Mouse (Mus musculus): Measurements from ENCODE around the gene Desi1. TPM values are rescaled to one million over a fixed set of nuclear protein-coding genes. Genes with fewer than 3 reads are reported as not detected.

Desi1 gene
- 30.2 and 30.9 TPM in 2 replicates for polyA plus RNA-seq (2015; fragmentation: Nextera tagmentation; extraction: Ambion mirVana)

GRCm38 (mm10) chr15:82033762-82034161 is at the start of gene Desi1:
Gene Desi1, minus strand, starts transcription at chr15:82033862.
- Histone ChIP-seq H3K9ac (no peak within 1 kb of the TSS), H3K36me3 (peaks cover 84% of the 10 kb centered on the region), H3K4me3 (no peak within 1 kb of the TSS), H3K4me2 (no peak within 1 kb of the TSS), H3K27ac (no peak within 1 kb of the TSS), H3K4me1 (no peaks in the 10 kb centered on the region), H3K27me3 (no peaks in the 10 kb centered on the region), H3K9me3 (no peaks in the 10 kb centered on the region)
- WGBS: 92% methylated on average over 4 of the region's 4 CpGs
- ATAC-seq (ENCODE audit: insufficient number of reproducible peaks, low FRiP score, low TSS enrichment, low read depth): no peak

GRCm38 (mm10) chr15:82081161-82081560 is 47.5 kb upstream of the Desi1 start:
- H3K9ac ChIP-seq: no peak overlapping the region
- no peak overlapping the region for H3K4me3 ChIP-seq
- no peak for ATAC-seq (ENCODE audit: insufficient number of reproducible peaks, low FRiP score, low TSS enrichment, low read depth)
- H3K27ac ChIP-seq: no peak overlapping the region
- H3K4me1 ChIP-seq: no peaks in the 10 kb centered on the region
- H3K36me3 ChIP-seq: no peaks in the 10 kb centered on the region
- H3K27me3 ChIP-seq: no peaks in the 10 kb centered on the region
- H3K9me3 ChIP-seq: no peaks in the 10 kb centered on the region
- WGBS: 34% methylated on average over 7 of the region's 7 CpGs
- H3K4me2 ChIP-seq: no peak overlapping the region

GRCm38 (mm10) chr15:82079883-82080282 is 46.2 kb upstream of the Desi1 start:
- H3K9ac ChIP-seq: no peak overlapping the region
- no peaks in the 10 kb centered on the region for H3K27me3 ChIP-seq
- no peak overlapping the region for H3K4me3 ChIP-seq
- H3K27ac ChIP-seq: no peak overlapping the region
- ATAC-seq (ENCODE audit: insufficient number of reproducible peaks, low FRiP score, low TSS enrichment, low read depth): no peak
- H3K36me3 ChIP-seq: no peaks in the 10 kb centered on the region
- H3K4me1 ChIP-seq: no peaks in the 10 kb centered on the region
- H3K9me3 ChIP-seq: no peaks in the 10 kb centered on the region
- 61% methylated on average over 10 of the region's 10 CpGs for WGBS
- no peak overlapping the region for H3K4me2 ChIP-seq

- Histone ChIP-seq H3K27ac (no peak overlapping the region), H3K36me3 (no peaks in the 10 kb centered on the region), H3K9ac (no peak overlapping the region), H3K9me3 (no peaks in the 10 kb centered on the region), H3K4me2 (no peak overlapping the region), H3K4me1 (peaks cover 7% of the 10 kb centered on the region; the same call in 1 of the 2 replicates), H3K27me3 (peaks cover 41% of the 10 kb centered on the region), H3K4me3 (no peak overlapping the region)
- WGBS: 83% methylated on average over 7 of the region's 7 CpGs
- ATAC-seq (ENCODE audit: insufficient number of reproducible peaks, low FRiP score, low TSS enrichment, low read depth): no peak
Measured at GRCm38 (mm10) chr15:82073490-82073889, 39.8 kb upstream of the Desi1 start.

- ATAC-seq (ENCODE audit: insufficient number of reproducible peaks, low FRiP score, low TSS enrichment, low read depth): no peak
- WGBS: 87% methylated on average over 26 of the region's 26 CpGs
- H3K4me3 ChIP-seq: no peak overlapping the region
- H3K9me3 ChIP-seq: no peaks in the 10 kb centered on the region
- H3K4me2 ChIP-seq: no peak overlapping the region
- peaks cover 50% of the 10 kb centered on the region for H3K27me3 ChIP-seq
- no peaks in the 10 kb centered on the region for H3K36me3 ChIP-seq
- no peak overlapping the region for H3K9ac ChIP-seq
- H3K27ac ChIP-seq: no peak overlapping the region
- peaks cover 7% of the 10 kb centered on the region; the same call in 1 of the 2 replicates for H3K4me1 ChIP-seq
Measured at GRCm38 (mm10) chr15:82071816-82072469, 38.3 kb upstream of the Desi1 start.

- no peak for ATAC-seq (ENCODE audit: insufficient number of reproducible peaks, low FRiP score, low TSS enrichment, low read depth)
- WGBS: 21% methylated on average over 40 of the region's 40 CpGs
- H3K4me2 ChIP-seq: peak within 1 kb of the TSS; percentile 31
- H3K4me3 ChIP-seq: peak within 1 kb of the TSS; percentile 20
- no peak within 1 kb of the TSS for H3K9ac ChIP-seq
- peaks cover 12% of the 10 kb centered on the region; the same call in 1 of the 2 replicates for H3K4me1 ChIP-seq
- H3K27ac ChIP-seq: no peak within 1 kb of the TSS
- H3K9me3 ChIP-seq: no peaks in the 10 kb centered on the region
- H3K36me3 ChIP-seq: no peaks in the 10 kb centered on the region
- peaks cover 55% of the 10 kb centered on the region for H3K27me3 ChIP-seq
Measured at GRCm38 (mm10) chr15:82069898-82070297, 36.2 kb upstream of the Desi1 start, which contains the start of gene Mei1. Gene Mei1, plus strand, starts transcription at chr15:82069996.

- Histone ChIP-seq H3K27me3 (peaks cover 56% of the 10 kb centered on the region), H3K36me3 (no peaks in the 10 kb centered on the region), H3K4me3 (no peak overlapping the region), H3K9me3 (no peaks in the 10 kb centered on the region), H3K4me1 (peaks cover 20% of the 10 kb centered on the region), H3K9ac (no peak overlapping the region), H3K4me2 (no peak overlapping the region), H3K27ac (no peak overlapping the region)
- WGBS: 16% methylated on average over 7 of the region's 7 CpGs
- ATAC-seq (ENCODE audit: insufficient number of reproducible peaks, low FRiP score, low TSS enrichment, low read depth): no peak
Measured at GRCm38 (mm10) chr15:82065511-82065910, 31.8 kb upstream of the Desi1 start.

GRCm38 (mm10) chr15:82063909-82064308 is 30.2 kb upstream of the Desi1 start:
- Histone ChIP-seq H3K4me1 (peaks cover 13% of the 10 kb centered on the region), H3K4me2 (no peak overlapping the region; the same call in 1 of the 2 replicates), H3K27ac (no peak overlapping the region), H3K9ac (no peak overlapping the region), H3K9me3 (no peaks in the 10 kb centered on the region), H3K27me3 (peaks cover 40% of the 10 kb centered on the region), H3K4me3 (no peak overlapping the region), H3K36me3 (no peaks in the 10 kb centered on the region)
- 37% methylated on average over 14 of the region's 14 CpGs for WGBS
- ATAC-seq (ENCODE audit: insufficient number of reproducible peaks, low FRiP score, low TSS enrichment, low read depth): no peak

GRCm38 (mm10) chr15:82058719-82059201 is 25.1 kb upstream of the Desi1 start, which contains the start of gene 4930407I10Rik:
Gene 4930407I10Rik, plus strand, starts transcription at chr15:82059151.
- no peak for ATAC-seq (ENCODE audit: insufficient number of reproducible peaks, low FRiP score, low TSS enrichment, low read depth)
- Histone ChIP-seq H3K27me3 (0 out of 2 replicates have a peak, but pooled peaks cover 15% of the 10 kb centered on the region), H3K4me3 (no peak within 1 kb of the TSS), H3K4me2 (no peak within 1 kb of the TSS), H3K9ac (no peak within 1 kb of the TSS), H3K36me3 (no peaks in the 10 kb centered on the region), H3K9me3 (no peaks in the 10 kb centered on the region), H3K27ac (no peak within 1 kb of the TSS), H3K4me1 (peaks cover 4% of the 10 kb centered on the region)
- 75% methylated on average over 1 of the region's 1 CpGs for WGBS

- Histone ChIP-seq H3K4me3 (no peak overlapping the region), H3K9ac (no peak overlapping the region), H3K4me2 (no peak overlapping the region), H3K9me3 (no peaks in the 10 kb centered on the region), H3K4me1 (peaks cover 5% of the 10 kb centered on the region; the same call in 1 of the 2 replicates), H3K27me3 (no peaks in the 10 kb centered on the region), H3K27ac (no peak overlapping the region), H3K36me3 (no peaks in the 10 kb centered on the region)
- ATAC-seq (ENCODE audit: insufficient number of reproducible peaks, low FRiP score, low TSS enrichment, low read depth): no peak
- 49% methylated on average over 5 of the region's 5 CpGs for WGBS
Measured at GRCm38 (mm10) chr15:82052544-82052943, 18.9 kb upstream of the Desi1 start.

- peak within 1 kb of the TSS; percentile 99 for H3K4me3 ChIP-seq
- H3K4me1 ChIP-seq: peaks cover 20% of the 10 kb centered on the region
- peak within 1 kb of the TSS; percentile 99 for H3K9ac ChIP-seq
- peak; percentile 70; the same call in 1 of the 2 replicates for ATAC-seq (ENCODE audit: insufficient number of reproducible peaks, low FRiP score, low TSS enrichment, low read depth)
- H3K27ac ChIP-seq: peak within 1 kb of the TSS; percentile 91
- peaks cover 14% of the 10 kb centered on the region for H3K36me3 ChIP-seq
- H3K4me2 ChIP-seq: peak within 1 kb of the TSS; percentile 84
- no peaks in the 10 kb centered on the region for H3K9me3 ChIP-seq
- WGBS: under 1% methylated on average over 74 of the region's 74 CpGs
- H3K27me3 ChIP-seq: no peaks in the 10 kb centered on the region
Measured at GRCm38 (mm10) chr15:82047080-82047883, 13.6 kb upstream of the Desi1 start, which contains the start of gene Snu13. Gene Snu13, minus strand, starts transcription at chr15:82047598.
